Mouse (Mus musculus): ENCODE results near the gene Olfr1189. TPM values are rescaled to one million over a fixed set of nuclear protein-coding genes. Genes with fewer than 3 reads are reported as not detected.

The Olfr1189 gene
- not detected for polyA plus RNA-seq (2017; shearing (Covaris generic))

DNA sequence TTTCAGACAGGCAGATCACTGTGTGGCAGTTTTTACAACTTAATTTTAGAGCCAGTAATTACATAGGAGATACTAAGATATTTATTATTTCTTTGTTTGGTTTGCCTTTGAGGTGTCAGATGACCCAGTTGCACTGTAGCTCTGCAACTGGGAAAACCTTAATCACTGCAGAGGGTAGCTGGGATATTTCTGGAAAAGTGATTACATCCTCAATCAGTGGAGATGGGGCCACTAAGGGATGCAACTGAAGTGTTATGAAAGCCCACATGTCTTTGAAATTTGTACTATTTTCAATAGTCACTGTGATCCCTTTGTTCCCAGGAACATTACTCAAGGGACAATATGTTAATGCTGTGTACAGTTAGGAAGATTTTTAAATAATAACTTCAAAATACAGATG lies at the start of gene Olfr1189:
Gene Olfr1189, plus strand, starts transcription at position 301 of the 400 bp plus-strand sequence.

GRCm38 (mm10) chr2:88556635-88557034 lies 29.6 kb upstream of the Olfr1189 start, which contains the start of gene Olfr1188:
TSS of gene Olfr1188 (plus strand) at chr2:88556935.

GRCm38 (mm10) chr2:88640242-88640641 lies 54.0 kb downstream of the Olfr1189 start, which contains the start of gene Olfr1191-ps1:
TSS of gene Olfr1191-ps1 (plus strand) at chr2:88640542.

Other genes with a start within 250 kb of the Olfr1189 start
- gene Olfr1176, start 249.7 kb upstream of the Olfr1189 start, polyA plus RNA-seq (2017; shearing (Covaris generic)): not detected
- gene Olfr1177-ps, start 240.0 kb upstream of the Olfr1189 start, polyA plus RNA-seq (2017; shearing (Covaris generic)): not detected
- not detected for gene Olfr1178, start 199.4 kb upstream of the Olfr1189 start, polyA plus RNA-seq (2017; shearing (Covaris generic))
- gene Olfr1179, start 180.0 kb upstream of the Olfr1189 start, polyA plus RNA-seq (2017; shearing (Covaris generic)): not detected
- not detected for gene Olfr1180, start 167.3 kb upstream of the Olfr1189 start, polyA plus RNA-seq (2017; shearing (Covaris generic))
- not detected for gene Olfr1181, start 160.3 kb upstream of the Olfr1189 start, polyA plus RNA-seq (2017; shearing (Covaris generic))
- not detected for gene Gm13757, start 137.3 kb upstream of the Olfr1189 start, polyA plus RNA-seq (2017; shearing (Covaris generic))
- not detected for gene Olfr1183, start 131.6 kb upstream of the Olfr1189 start, polyA plus RNA-seq (2017; shearing (Covaris generic))
- gene Olfr1184, start 102.9 kb upstream of the Olfr1189 start, polyA plus RNA-seq (2017; shearing (Covaris generic)): not detected
- not detected for gene Olfr1185-ps1, start 93.1 kb upstream of the Olfr1189 start, polyA plus RNA-seq (2017; shearing (Covaris generic))
- not detected for gene Olfr1186, start 67.9 kb upstream of the Olfr1189 start, polyA plus RNA-seq (2017; shearing (Covaris generic))
- not detected for gene Olfr1188, start 29.5 kb upstream of the Olfr1189 start, polyA plus RNA-seq (2017; shearing (Covaris generic))
- not detected for gene Olfr1191-ps1, start 54.1 kb downstream of the Olfr1189 start, polyA plus RNA-seq (2017; shearing (Covaris generic))
- gene Olfr1192-ps1, start 62.1 kb downstream of the Olfr1189 start, polyA plus RNA-seq (2017; shearing (Covaris generic)): not detected
- gene Olfr1193, start 89.2 kb downstream of the Olfr1189 start, polyA plus RNA-seq (2017; shearing (Covaris generic)): not detected
- gene Olfr1195, start 102.7 kb downstream of the Olfr1189 start, polyA plus RNA-seq (2017; shearing (Covaris generic)): not detected
- not detected for gene Olfr1196, start 118.1 kb downstream of the Olfr1189 start, polyA plus RNA-seq (2017; shearing (Covaris generic))
- gene Olfr1197, start 145.9 kb downstream of the Olfr1189 start, polyA plus RNA-seq (2017; shearing (Covaris generic)): not detected
- 0.16 TPM for gene Olfr1198, start 164.9 kb downstream of the Olfr1189 start, polyA plus RNA-seq (2017; shearing (Covaris generic))
- not detected for gene Olfr1199, start 174.0 kb downstream of the Olfr1189 start, polyA plus RNA-seq (2017; shearing (Covaris generic))
- not detected for gene Olfr1200, start 184.0 kb downstream of the Olfr1189 start, polyA plus RNA-seq (2017; shearing (Covaris generic))
- not detected for gene Olfr1201, start 206.6 kb downstream of the Olfr1189 start, polyA plus RNA-seq (2017; shearing (Covaris generic))
- gene Olfr1202, start 228.0 kb downstream of the Olfr1189 start, polyA plus RNA-seq (2017; shearing (Covaris generic)): not detected
- gene Olfr1205, start 243.3 kb downstream of the Olfr1189 start, polyA plus RNA-seq (2017; shearing (Covaris generic)): not detected

Measured in activated CD4-positive, CD25-positive, alpha-beta regulatory T cell, adult 9 weeks (primary cell).